Mouse (Mus musculus): Measurements from ENCODE around the gene Tgfbr2. TPM values are rescaled to one million over a fixed set of nuclear protein-coding genes. Genes with fewer than 3 reads are reported as not detected.

Gene Tgfbr2
- total and polyA plus RNA-seq, 3 experiments = not detected

DNA sequence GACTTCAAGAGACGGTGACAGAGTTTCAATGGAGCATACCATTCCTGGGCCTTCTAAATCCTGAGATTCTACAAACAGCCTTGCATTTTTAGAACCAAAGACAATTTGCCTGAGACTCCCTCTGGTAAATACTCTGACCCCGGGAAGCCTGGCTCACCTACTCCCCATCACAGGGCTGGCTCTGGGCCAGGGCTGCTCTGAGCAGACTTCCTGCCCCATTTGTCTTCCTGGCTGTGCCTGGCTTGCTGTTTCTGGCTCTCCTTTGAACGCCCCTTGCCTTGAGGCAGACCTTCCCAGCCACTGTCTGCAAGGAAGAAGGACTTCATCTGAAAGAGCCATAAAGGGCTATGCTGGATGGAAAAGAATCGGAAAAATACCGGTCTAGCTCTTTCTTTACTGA is 83.2 kb downstream of the Tgfbr2 start:
- H3K4me1 ChIP-seq (ENCODE audit: control insufficient read depth in 1 of 2, insufficient read depth in 2 of 2, low read length in 2 of 2) = no peaks in the 10 kb centered on the region
- no peaks in the 10 kb centered on the region for H3K79me2 ChIP-seq (ENCODE audit: control insufficient read depth, insufficient read depth, low read length, poor library complexity)
- no peak overlapping the region for H3K9ac ChIP-seq (ENCODE audit: control insufficient read depth, low read depth, low read length, poor library complexity, severe bottlenecking)
- H3K36me3 ChIP-seq (ENCODE audit: control insufficient read depth in 1 of 2, insufficient read depth in 2 of 2, low read length in 2 of 2) = no peaks in the 10 kb centered on the region
- no peak overlapping the region for H3K4me3 ChIP-seq (ENCODE audit: control insufficient read depth in 1 of 2, insufficient read depth in 1 of 2, low read depth in 2 of 2, low read length in 2 of 2)
- H3K27ac ChIP-seq (ENCODE audit: control insufficient read depth, low read depth, low read length) = no peak overlapping the region
- H3K27me3 ChIP-seq (ENCODE audit: control insufficient read depth in 1 of 2, insufficient read depth in 2 of 2, low read length in 2 of 2) = no peaks in the 10 kb centered on the region
- no peaks in the 10 kb centered on the region for H3K9me3 ChIP-seq (replicated peaks; ENCODE audit: insufficient read depth, low read length)
- no peak for DNase-seq (ENCODE audit: low read depth, low spot score)
- TF ChIP-seq SMC3 (IDR thresholded peaks at IDR 0.05; ENCODE audit: low read depth, low read length) (no peak), HCFC1 (IDR thresholded peaks at IDR 0.05; ENCODE audit: low read depth, low read length) (no peak), TAL1 (IDR thresholded peaks at IDR 0.05; ENCODE audit: low read length) (no peak), GABPA (IDR thresholded peaks at IDR 0.05; ENCODE audit: low read depth, low read length) (no peak), EP300 (IDR thresholded peaks at IDR 0.05; ENCODE audit: low read depth in 1 of 2, low read length in 2 of 2) (no peak), POLR2AphosphoS5 (IDR thresholded peaks at IDR 0.05; ENCODE audit: borderline replicate concordance, low read depth, low read length) (no peak)

- no peaks in the 10 kb centered on the region for H3K79me2 ChIP-seq (ENCODE audit: control insufficient read depth, insufficient read depth, low read length, poor library complexity)
- H3K4me3 ChIP-seq (ENCODE audit: control insufficient read depth in 1 of 2, insufficient read depth in 1 of 2, low read depth in 2 of 2, low read length in 2 of 2) = no peak overlapping the region
- H3K36me3 ChIP-seq (ENCODE audit: control insufficient read depth in 1 of 2, insufficient read depth in 2 of 2, low read length in 2 of 2) = no peaks in the 10 kb centered on the region
- H3K9ac ChIP-seq (ENCODE audit: control insufficient read depth, low read depth, low read length, poor library complexity, severe bottlenecking) = no peak overlapping the region
- H3K4me1 ChIP-seq (ENCODE audit: control insufficient read depth in 1 of 2, insufficient read depth in 2 of 2, low read length in 2 of 2) = no peaks in the 10 kb centered on the region
- TF ChIP-seq POLR2AphosphoS2 (IDR thresholded peaks at IDR 0.05; ENCODE audit: low read length) (no peak), CHD1 (IDR thresholded peaks at IDR 0.05; ENCODE audit: low read depth, low read length) (no peak), SIN3A (IDR thresholded peaks at IDR 0.05; ENCODE audit: low read length) (no peak), TBP (IDR thresholded peaks at IDR 0.05; ENCODE audit: low read depth, low read length) (no peak), POLR2A (IDR thresholded peaks at IDR 0.05; ENCODE audit: control insufficient read depth in 1 of 2, insufficient read depth in 1 of 2, low read depth in 1 of 2, low read length in 2 of 2, poor library complexity in 1 of 2) (no peak), E2F4 (IDR thresholded peaks at IDR 0.05; ENCODE audit: borderline replicate concordance, low read depth, low read length) (no peak), ELF1 (IDR thresholded peaks at IDR 0.05; ENCODE audit: low read depth, low read length) (no peak), ETS1 (IDR thresholded peaks at IDR 0.05; ENCODE audit: low read depth, low read length) (no peak), MAX (IDR thresholded peaks at IDR 0.05; ENCODE audit: low read length) (no peak)
- no peak overlapping the region for H3K27ac ChIP-seq (ENCODE audit: control insufficient read depth, low read depth, low read length)
- H3K9me3 ChIP-seq (replicated peaks; ENCODE audit: insufficient read depth, low read length) = no peaks in the 10 kb centered on the region
- no peak for DNase-seq (ENCODE audit: low read depth, low spot score)
- no peaks in the 10 kb centered on the region for H3K27me3 ChIP-seq (ENCODE audit: control insufficient read depth in 1 of 2, insufficient read depth in 2 of 2, low read length in 2 of 2)
These were observed 83.9 kb downstream of the Tgfbr2 start for GRCm38 (mm10) chr9:116091101-116091841.

GRCm38 (mm10) chr9:116090296-116090695 is 84.9 kb downstream of the Tgfbr2 start:
- no peaks in the 10 kb centered on the region for H3K9me3 ChIP-seq (replicated peaks; ENCODE audit: insufficient read depth, low read length)
- H3K9ac ChIP-seq (ENCODE audit: control insufficient read depth, low read depth, low read length, poor library complexity, severe bottlenecking) = no peak overlapping the region
- H3K4me3 ChIP-seq (ENCODE audit: control insufficient read depth in 1 of 2, insufficient read depth in 1 of 2, low read depth in 2 of 2, low read length in 2 of 2) = no peak overlapping the region
- no peaks in the 10 kb centered on the region for H3K27me3 ChIP-seq (ENCODE audit: control insufficient read depth in 1 of 2, insufficient read depth in 2 of 2, low read length in 2 of 2)
- no peaks in the 10 kb centered on the region for H3K79me2 ChIP-seq (ENCODE audit: control insufficient read depth, insufficient read depth, low read length, poor library complexity)
- H3K4me1 ChIP-seq (ENCODE audit: control insufficient read depth in 1 of 2, insufficient read depth in 2 of 2, low read length in 2 of 2) = no peaks in the 10 kb centered on the region
- H3K27ac ChIP-seq (ENCODE audit: control insufficient read depth, low read depth, low read length) = no peak overlapping the region
- no peak for TF ChIP-seq GATA1 (IDR thresholded peaks at IDR 0.05; ENCODE audit: low read depth, low read length)
- no peak for TF ChIP-seq SMC3 (IDR thresholded peaks at IDR 0.05; ENCODE audit: low read depth, low read length)
- no peak for TF ChIP-seq EP300 (IDR thresholded peaks at IDR 0.05; ENCODE audit: low read depth in 1 of 2, low read length in 2 of 2)
- H3K36me3 ChIP-seq (ENCODE audit: control insufficient read depth in 1 of 2, insufficient read depth in 2 of 2, low read length in 2 of 2) = no peaks in the 10 kb centered on the region
- DNase-seq (ENCODE audit: low read depth, low spot score) = no peak
